Mouse (Mus musculus): ENCODE measurements at regions not wholly inside any gene's neighbourhood (a gene's known extent, or its start where the extent isn't known, plus 50 kb on each side); places are given as distances from the start of the nearest gene placed in this dataset.

DNA sequence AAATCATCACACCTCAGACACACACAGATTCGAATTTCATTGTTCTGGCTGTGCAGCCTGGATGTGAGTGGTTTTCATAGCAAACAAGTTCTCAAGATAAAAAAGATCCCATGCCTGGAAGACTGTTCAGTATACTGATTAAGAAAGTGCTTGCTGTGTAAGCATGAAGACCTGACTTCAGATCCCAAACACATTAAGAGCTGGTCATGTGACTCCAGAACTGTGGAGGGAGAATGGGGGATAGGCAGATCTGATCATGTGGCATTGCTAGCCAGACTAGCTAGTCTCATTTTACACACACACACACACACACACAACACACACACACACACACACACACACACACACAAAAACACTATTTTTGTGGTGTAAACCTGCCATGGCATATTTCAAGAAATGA is 119.4 kb upstream of the Plxna4 start:
- TF ChIP-seq CTCF (conservative IDR thresholded peaks at IDR 0.05; ENCODE audit: insufficient read depth, insufficient read length, low read depth, low read length) (no peak), POLR2A (IDR thresholded peaks at IDR 0.05; ENCODE audit: low read depth, low read length) (no peak)
- DNase-seq, result no peak
- 59% methylated on average over 1 of the region's 1 CpGs for WGBS
- no peaks in the 10 kb centered on the region for H3K36me3 ChIP-seq (ENCODE audit: control insufficient read depth, insufficient read depth, low read length)
- no peak overlapping the region for H3K4me3 ChIP-seq (ENCODE audit: insufficient read depth, low read depth, low read length)
- H3K27me3 ChIP-seq (replicated peaks; ENCODE audit: control insufficient read depth, insufficient read depth, low read length), result no peaks in the 10 kb centered on the region; the same call in 1 of the 2 replicates
- no peak overlapping the region for H3K27ac ChIP-seq (ENCODE audit: insufficient read depth, low read depth, low read length)
- no peaks in the 10 kb centered on the region for H3K4me1 ChIP-seq (ENCODE audit: control insufficient read depth, insufficient read depth, low read length)

- H3K4me1 ChIP-seq (ENCODE audit: control insufficient read depth, insufficient read depth, low read length), result no peaks in the 10 kb centered on the region
- H3K27me3 ChIP-seq (replicated peaks; ENCODE audit: control insufficient read depth, insufficient read depth, low read length), result no peaks in the 10 kb centered on the region
- no peak for TF ChIP-seq CTCF (conservative IDR thresholded peaks at IDR 0.05; ENCODE audit: insufficient read depth, insufficient read length, low read depth, low read length)
- no peak for TF ChIP-seq POLR2A (IDR thresholded peaks at IDR 0.05; ENCODE audit: low read depth, low read length)
- no peak for DNase-seq
- H3K4me3 ChIP-seq (ENCODE audit: insufficient read depth, low read depth, low read length), result no peak overlapping the region
- no peak overlapping the region for H3K27ac ChIP-seq (ENCODE audit: insufficient read depth, low read depth, low read length)
- WGBS, result 28% methylated on average over 1 of the region's 1 CpGs
- H3K36me3 ChIP-seq (ENCODE audit: control insufficient read depth, insufficient read depth, low read length), result no peaks in the 10 kb centered on the region
Measured at GRCm38 (mm10) chr6:32706376-32706775, 118.4 kb upstream of the Plxna4 start.

DNA sequence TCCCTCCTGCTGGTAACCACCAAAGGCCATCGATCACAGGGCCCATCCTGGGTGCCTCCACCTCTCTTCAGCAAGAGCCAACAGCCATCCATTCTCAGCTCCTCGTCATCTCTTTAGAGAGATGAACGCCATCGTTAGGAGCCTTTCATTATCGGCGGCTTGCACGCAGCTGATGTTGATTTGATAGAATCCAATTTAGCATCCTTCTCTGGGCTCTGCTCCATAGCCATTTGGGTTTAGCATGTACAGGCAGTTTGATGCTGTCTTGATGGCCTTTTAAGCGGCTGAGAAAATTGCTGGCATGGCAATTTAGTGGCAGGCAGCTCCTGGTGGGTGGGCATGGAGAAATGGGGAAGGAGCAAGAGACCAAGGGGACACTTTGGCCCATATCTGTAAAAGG is 115.5 kb upstream of the Plxna4 start:
- WGBS, result 93% methylated on average over 8 of the region's 8 CpGs
- TF ChIP-seq POLR2A (IDR thresholded peaks at IDR 0.05; ENCODE audit: low read depth, low read length) (no peak), CTCF (conservative IDR thresholded peaks at IDR 0.05; ENCODE audit: insufficient read depth, insufficient read length, low read depth, low read length) (no peak)

GRCm38 (mm10) chr6:32702245-32702791 is 114.3 kb upstream of the Plxna4 start:
- Histone ChIP-seq H3K27ac (ENCODE audit: insufficient read depth, low read depth, low read length) (no peak overlapping the region), H3K36me3 (ENCODE audit: control insufficient read depth, insufficient read depth, low read length) (no peaks in the 10 kb centered on the region), H3K4me1 (ENCODE audit: control insufficient read depth, insufficient read depth, low read length) (no peaks in the 10 kb centered on the region), H3K4me3 (ENCODE audit: insufficient read depth, low read depth, low read length) (no peak overlapping the region), H3K27me3 (replicated peaks; ENCODE audit: control insufficient read depth, insufficient read depth, low read length) (no peaks in the 10 kb centered on the region)
- WGBS, result 89% methylated on average over 11 of the region's 11 CpGs
- DNase-seq, result no peak
- TF ChIP-seq POLR2A (IDR thresholded peaks at IDR 0.05; ENCODE audit: low read depth, low read length) (no peak), CTCF (conservative IDR thresholded peaks at IDR 0.05; ENCODE audit: insufficient read depth, insufficient read length, low read depth, low read length) (no peak)

More for the DNA sequence above, 115.5 kb upstream of the Plxna4 start:
- no peak overlapping the region for H3K4me3 ChIP-seq (ENCODE audit: insufficient read depth, low read depth, low read length)
- H3K4me1 ChIP-seq (ENCODE audit: control insufficient read depth, insufficient read depth, low read length), result no peaks in the 10 kb centered on the region
- H3K36me3 ChIP-seq (ENCODE audit: control insufficient read depth, insufficient read depth, low read length), result no peaks in the 10 kb centered on the region
- DNase-seq, result no peak
- H3K27me3 ChIP-seq (replicated peaks; ENCODE audit: control insufficient read depth, insufficient read depth, low read length), result no peaks in the 10 kb centered on the region
- H3K27ac ChIP-seq (ENCODE audit: insufficient read depth, low read depth, low read length), result no peak overlapping the region

GRCm38 (mm10) chr6:32699811-32700210 is 111.8 kb upstream of the Plxna4 start:
- Histone ChIP-seq H3K4me3 (ENCODE audit: insufficient read depth, low read depth, low read length) (no peak overlapping the region), H3K4me1 (ENCODE audit: control insufficient read depth, insufficient read depth, low read length) (no peaks in the 10 kb centered on the region), H3K27me3 (replicated peaks; ENCODE audit: control insufficient read depth, insufficient read depth, low read length) (no peaks in the 10 kb centered on the region), H3K36me3 (ENCODE audit: control insufficient read depth, insufficient read depth, low read length) (no peaks in the 10 kb centered on the region), H3K27ac (ENCODE audit: insufficient read depth, low read depth, low read length) (no peak overlapping the region)
- no peak for TF ChIP-seq POLR2A (IDR thresholded peaks at IDR 0.05; ENCODE audit: low read depth, low read length)
- DNase-seq, result no peak
- whole genome bisulfite sequencing, result 89% methylated on average over 1 of the region's 1 CpGs

DNA sequence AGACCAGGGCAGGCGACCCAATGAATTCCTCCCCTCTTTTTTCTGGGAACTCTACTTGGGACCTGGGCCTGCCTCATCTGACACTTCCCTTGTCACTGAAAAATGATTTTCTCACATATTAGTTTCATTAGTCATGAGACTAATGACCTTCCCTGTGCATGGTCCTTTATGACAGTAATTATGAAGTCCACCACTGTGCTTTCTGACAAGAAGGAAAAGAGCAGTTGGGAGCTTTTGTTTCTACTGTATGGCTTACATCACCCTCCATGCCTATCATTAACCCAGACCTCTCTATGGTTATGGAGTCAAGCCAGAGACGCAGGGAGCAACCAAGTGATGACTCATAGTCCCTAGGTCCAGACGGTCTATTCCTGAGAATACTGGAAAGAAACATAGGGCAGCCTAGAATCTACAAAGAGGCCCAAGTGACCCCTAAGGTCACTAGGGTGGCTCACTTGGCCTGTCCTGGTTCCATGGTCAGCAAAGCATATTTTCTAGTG is 109.8 kb upstream of the Plxna4 start:
- DNase-seq, result no peak
- H3K27me3 ChIP-seq (replicated peaks; ENCODE audit: control insufficient read depth, insufficient read depth, low read length), result no peaks in the 10 kb centered on the region
- no peak for TF ChIP-seq POLR2A (IDR thresholded peaks at IDR 0.05; ENCODE audit: low read depth, low read length)
- TF ChIP-seq CTCF (conservative IDR thresholded peaks at IDR 0.05; ENCODE audit: insufficient read depth, insufficient read length, low read depth, low read length), result no peak
- no peaks in the 10 kb centered on the region for H3K4me1 ChIP-seq (ENCODE audit: control insufficient read depth, insufficient read depth, low read length)
- H3K27ac ChIP-seq (ENCODE audit: insufficient read depth, low read depth, low read length), result no peak overlapping the region
- 73% methylated on average over 3 of the region's 3 CpGs for WGBS
- H3K4me3 ChIP-seq (ENCODE audit: insufficient read depth, low read depth, low read length), result no peak overlapping the region
- H3K36me3 ChIP-seq (ENCODE audit: control insufficient read depth, insufficient read depth, low read length), result no peaks in the 10 kb centered on the region

GRCm38 (mm10) chr6:32696037-32696436 is 108.0 kb upstream of the Plxna4 start:
- DNase-seq, result no peak
- TF ChIP-seq CTCF (conservative IDR thresholded peaks at IDR 0.05; ENCODE audit: insufficient read depth, insufficient read length, low read depth, low read length) (no peak), POLR2A (IDR thresholded peaks at IDR 0.05; ENCODE audit: low read depth, low read length) (no peak)
- WGBS, result 65% methylated on average over 2 of the region's 2 CpGs
- Histone ChIP-seq H3K27ac (ENCODE audit: insufficient read depth, low read depth, low read length) (no peak overlapping the region), H3K27me3 (replicated peaks; ENCODE audit: control insufficient read depth, insufficient read depth, low read length) (no peaks in the 10 kb centered on the region; the same call in 1 of the 2 replicates), H3K4me1 (ENCODE audit: control insufficient read depth, insufficient read depth, low read length) (no peaks in the 10 kb centered on the region), H3K36me3 (ENCODE audit: control insufficient read depth, insufficient read depth, low read length) (no peaks in the 10 kb centered on the region), H3K4me3 (ENCODE audit: insufficient read depth, low read depth, low read length) (no peak overlapping the region)

Data from kidney, adult 2 months (tissue).